Mouse (Mus musculus) retina, embryonic 14.5 days (tissue): ENCODE measurements around the gene Ccr5.

ENCODE experiments used
- DNase-seq: peaks from one replicate; pipeline ENCODE4 v3.0.0-alpha.2; 2015; ENCODE audit warnings: low spot score

Ccr5 gene

DNA sequence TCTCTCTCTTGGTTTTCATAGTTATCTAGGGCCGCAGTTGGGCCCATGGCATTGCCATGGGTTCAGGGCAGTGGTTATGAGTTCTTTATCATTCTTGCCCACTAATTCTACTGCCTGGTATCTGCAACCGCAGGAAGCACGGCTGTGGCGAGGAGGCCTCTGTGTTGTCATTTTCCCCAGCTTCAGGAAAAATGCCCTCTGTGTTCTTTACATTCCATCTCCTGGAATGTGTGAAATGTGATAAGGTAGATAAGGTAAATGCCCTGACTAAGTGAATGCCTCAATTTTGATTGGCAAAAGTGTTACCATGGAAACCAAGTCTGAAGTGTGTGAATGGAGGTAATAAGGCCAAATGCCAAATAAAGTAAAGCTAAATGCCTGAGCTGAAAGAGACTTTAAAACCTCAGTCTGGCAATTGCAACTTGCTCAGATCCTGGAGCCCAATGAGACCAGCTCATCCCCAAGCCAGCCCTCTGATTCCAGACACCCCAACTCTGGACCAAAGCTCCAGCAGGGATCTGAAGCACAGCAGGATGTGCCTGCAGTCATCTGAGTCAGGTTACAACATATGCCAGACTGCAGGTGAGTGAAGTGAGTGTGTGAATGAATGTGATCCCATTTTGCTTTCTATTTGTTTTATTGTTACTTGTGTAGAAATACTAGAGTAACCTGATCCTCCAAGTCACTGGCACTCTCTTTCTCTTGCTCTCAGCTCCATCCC, 16.9 kb downstream of the Ccr5 start:
- no peak for DNase-seq

DNA sequence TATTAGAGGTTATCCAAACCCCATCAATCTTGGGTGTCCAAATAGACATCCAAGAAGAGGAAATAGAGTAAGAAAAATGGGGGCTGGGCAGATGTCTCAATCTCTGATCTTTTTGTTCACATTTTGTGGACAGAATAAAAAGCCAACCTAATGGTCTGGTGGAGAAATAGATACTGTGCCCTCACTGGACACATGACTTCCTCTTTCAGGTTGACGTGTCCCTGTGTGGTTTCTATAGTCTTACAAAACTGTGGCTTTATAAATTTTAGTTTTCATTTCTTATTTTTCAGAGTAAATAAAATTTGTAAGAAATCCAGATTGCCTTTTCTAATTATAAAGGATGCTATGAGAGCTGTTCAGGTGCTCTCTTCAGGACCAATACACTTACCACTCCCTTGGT, 22.3 kb downstream of the Ccr5 start:
- DNase-seq = no peak

DNA sequence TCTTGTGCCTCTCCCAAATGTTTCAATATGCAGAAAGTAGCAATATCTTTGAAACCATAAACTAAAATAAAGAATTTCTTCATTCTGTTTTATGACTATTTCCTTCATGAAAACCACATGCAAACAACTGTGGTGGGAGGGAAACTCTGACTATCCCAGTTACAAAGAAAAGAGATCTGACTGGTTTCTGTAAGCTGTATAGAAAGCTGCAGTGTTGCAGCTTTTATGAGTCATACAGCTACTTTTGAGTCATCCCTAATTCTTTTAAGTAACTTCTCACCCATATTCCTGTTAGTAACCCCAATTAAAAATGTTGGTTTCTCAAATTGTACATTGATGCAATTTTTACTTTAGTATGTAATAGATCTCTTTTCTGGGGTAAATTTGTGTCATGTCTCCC, 25.0 kb downstream of the Ccr5 start:
- no peak for DNase-seq
